Mouse (Mus musculus) forelimb bud, embryonic 11.5 days (tissue): ENCODE results near the gene Pak1.

Experiments
- DNase-seq: peaks from one replicate; pipeline ENCODE4 v3.0.0-alpha.2; 2012; ENCODE audit warnings: low read depth, low spot score

Gene Pak1

GRCm38 (mm10) chr7:97777191-97777590, 11.2 kb upstream of the Pak1 start:
- DNase-seq, result no peak

GRCm38 (mm10) chr7:97780222-97780621, 8.1 kb upstream of the Pak1 start:
- no peak for DNase-seq

DNA sequence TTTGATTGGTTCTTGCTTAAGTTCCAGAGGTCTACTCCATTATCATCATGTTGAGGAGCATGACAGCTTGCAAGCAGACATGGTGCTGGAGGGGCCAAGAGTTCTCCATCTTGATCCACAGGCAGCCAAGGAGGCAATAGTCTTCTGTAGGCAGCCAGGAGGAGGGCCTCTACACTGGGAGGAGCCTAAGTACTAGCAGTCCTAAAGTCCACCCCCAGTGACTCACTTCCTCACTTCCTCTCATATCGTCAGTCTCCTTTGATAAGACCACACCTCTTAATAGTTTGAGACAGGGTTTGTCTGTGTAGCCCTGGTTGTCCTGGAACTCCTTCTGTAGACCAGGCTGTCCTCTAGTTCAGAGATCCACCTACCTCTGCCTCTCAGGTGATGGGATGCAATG, 7.5 kb upstream of the Pak1 start:
- DNase-seq, result no peak

GRCm38 (mm10) chr7:97781496-97781895, 6.8 kb upstream of the Pak1 start:
- DNase-seq, result no peak

DNA sequence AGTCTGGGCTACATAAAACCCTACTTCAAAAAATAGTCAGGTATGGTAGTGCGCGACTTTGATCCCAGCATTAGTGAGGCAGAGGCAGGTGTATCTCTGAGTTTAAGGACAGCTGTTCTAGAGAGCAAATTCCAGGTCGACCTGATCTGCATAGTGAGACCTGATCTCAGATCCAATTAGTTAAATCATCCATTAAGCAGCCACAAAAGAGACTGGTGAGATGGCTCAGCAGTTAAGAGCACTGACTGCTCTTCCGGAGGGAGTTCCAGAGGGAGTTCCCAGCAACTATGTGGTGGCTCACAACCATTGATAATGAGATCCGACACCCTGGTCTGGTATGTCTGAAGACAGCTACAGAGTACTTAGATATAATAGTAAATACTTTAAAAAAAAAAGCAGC, 4.8 kb upstream of the Pak1 start:
- DNase-seq, result no peak

DNA sequence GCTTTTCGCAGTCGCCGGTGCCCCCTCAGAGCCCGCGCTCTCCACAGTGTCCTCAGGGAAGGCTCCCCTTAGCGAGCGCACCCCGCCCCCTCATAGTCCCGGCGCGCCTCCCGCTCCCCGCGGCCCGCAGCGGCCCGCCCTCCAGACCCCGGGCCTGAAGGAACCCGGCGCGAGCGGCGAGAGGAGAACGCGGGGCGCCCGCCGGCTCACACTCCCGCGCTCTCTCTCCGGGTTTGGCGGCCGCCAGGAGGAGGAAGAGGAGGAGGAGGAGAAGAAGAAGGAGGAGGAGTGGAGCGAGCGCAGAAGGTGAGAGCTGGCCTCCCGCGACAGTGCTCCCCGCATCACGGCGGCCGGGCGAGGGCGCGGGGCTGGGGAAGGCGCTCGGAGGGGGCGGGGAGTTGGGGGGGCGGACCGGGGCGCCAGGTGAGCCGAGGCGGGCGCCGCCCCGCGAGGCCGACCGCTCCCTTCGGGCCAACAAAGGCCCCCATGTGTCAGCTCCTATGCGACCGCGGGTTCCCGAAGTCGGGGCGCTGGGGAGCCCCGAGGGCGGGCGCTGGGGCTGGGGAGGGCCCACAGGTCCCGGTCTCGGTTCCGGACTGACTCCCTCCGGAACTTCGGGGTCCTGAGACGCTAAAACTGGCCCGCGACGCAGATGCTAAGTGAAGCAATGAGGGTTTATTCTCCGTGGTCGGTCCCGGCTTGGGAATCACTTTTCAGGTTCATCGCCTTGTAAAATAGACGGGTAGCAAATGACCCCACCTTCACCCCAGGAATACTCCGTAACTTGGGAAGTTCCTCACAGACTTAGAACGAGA, 535 bp downstream of the Pak1 start:
- no peak for DNase-seq

DNA sequence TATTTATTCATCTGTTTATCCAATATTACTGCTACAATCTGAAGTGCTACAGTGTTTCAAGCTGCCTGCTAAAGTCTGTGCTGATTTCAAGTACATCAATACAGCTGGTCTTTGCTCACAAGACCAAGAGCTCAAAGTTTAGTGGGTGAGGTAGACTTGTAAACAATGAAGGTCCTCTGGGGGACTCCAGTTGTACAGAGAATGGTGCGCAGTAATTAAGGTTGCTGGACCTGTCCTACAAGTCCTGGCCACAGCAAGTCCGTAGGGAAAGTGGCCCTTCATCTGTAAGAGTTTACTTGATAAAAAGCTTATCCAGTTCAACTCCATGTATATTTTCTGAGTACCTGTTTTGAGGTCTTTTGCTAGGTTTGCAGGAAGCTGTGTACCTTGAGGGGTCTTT, 1.9 kb downstream of the Pak1 start:
- DNase-seq, result no peak

DNA sequence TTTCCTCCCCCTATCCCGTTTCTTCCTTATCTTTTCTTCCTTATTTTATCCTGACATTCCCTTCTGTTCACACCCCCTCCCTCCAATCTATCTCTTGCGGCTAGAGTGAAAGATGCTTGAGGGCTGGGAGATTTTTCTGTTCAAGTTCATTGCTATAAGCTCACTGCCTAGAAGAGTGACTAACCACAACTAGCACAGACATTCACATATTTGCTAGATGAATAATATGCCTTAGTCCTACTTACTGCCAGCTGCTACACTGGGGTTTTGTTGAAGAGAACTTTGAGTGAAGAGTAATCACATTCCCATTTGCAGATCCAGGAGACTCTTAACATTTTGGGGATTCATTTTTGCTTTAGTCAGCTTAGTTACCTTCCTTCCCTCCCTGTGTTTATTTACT, 4.0 kb downstream of the Pak1 start:
- no peak for DNase-seq

- no peak for DNase-seq
Measured at GRCm38 (mm10) chr7:97803116-97803515, 14.8 kb downstream of the Pak1 start.

DNA sequence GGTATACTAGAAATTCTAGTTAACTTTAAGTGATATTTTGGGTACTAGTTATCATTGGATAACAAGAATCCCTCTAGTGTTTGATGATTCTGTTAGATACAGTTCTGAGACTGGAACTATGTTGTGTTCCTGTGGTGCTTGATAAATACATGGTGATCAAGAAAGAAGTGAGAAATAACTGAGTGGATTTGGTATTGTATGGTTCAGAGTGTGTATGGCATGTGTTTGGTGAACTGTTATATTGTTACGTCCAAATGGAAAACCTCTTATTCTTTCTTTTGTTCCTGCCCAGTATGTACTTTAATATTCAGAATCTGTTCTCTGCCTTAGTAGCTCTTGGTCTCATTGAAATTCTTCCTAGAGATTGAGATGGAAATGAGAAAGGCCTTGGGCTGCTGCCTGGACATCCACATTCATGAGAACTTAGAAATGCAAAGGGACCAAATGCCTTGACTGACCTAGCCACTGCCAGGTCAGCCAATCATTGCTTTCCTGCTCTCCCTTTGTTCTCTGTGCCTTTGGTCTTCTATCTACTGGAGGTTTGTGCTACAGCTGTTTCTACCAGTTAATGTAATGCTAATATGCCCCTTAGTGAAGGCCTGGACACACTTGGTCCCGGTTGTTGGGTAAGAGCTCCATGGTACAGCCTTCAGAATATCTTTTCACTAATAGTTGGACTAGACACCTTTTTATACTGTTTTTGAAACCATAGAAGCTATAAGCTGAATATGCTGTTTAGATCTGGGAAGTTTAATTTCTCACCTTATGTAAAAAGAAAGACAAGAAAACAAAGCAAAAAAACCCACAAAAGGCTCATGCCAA, 16.1 kb downstream of the Pak1 start:
- no peak for DNase-seq

DNA sequence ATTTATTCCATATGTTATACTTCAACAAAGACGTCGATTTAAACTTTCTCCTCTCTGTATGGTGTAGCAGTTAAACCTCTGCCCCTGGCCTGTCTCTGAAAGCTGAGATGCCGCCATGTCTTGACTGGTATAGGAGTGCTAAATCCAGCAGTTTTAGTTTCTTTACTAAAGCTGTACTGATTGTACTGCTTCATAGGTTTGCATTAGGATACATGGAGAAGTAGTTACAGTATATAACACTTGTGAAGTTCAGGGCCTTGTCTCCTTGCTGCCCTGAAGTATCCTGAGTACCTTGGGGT, 16.7 kb downstream of the Pak1 start:
- DNase-seq, result no peak

GRCm38 (mm10) chr7:97809307-97809706, 21.0 kb downstream of the Pak1 start:
- DNase-seq, result no peak

GRCm38 (mm10) chr7:97821875-97822274, 33.5 kb downstream of the Pak1 start:
- no peak for DNase-seq

- no peak for DNase-seq
Measured at GRCm38 (mm10) chr7:97829091-97829490, 40.8 kb downstream of the Pak1 start.

DNA sequence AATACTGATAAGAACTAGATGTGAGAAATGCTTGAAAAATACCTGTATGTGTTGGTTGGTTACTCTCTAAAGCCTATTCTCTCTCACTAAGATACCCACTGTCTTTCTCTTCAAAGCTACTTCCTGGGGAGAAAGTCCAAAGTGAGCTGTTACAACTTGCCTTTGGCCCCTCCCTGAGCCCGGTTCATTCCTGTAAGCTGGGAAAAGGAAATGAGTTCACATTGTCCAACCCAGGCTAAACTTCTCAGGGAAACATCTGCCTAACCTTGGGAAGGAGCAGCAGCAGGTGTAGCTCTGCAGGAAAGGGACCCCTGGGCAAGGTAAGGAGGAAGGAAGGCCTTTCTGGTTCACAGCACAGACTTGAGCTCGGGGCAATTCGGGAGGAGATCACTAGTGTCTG, 42.4 kb downstream of the Pak1 start:
- no peak for DNase-seq

- no peak for DNase-seq
Measured at GRCm38 (mm10) chr7:97832987-97833386, 44.6 kb downstream of the Pak1 start.

GRCm38 (mm10) chr7:97838574-97838973, 50.2 kb downstream of the Pak1 start:
- DNase-seq, result no peak

- no peak for DNase-seq
Measured at GRCm38 (mm10) chr7:97841311-97841710, 53.0 kb downstream of the Pak1 start.

GRCm38 (mm10) chr7:97842332-97842731, 54.0 kb downstream of the Pak1 start:
- DNase-seq, result no peak

DNA sequence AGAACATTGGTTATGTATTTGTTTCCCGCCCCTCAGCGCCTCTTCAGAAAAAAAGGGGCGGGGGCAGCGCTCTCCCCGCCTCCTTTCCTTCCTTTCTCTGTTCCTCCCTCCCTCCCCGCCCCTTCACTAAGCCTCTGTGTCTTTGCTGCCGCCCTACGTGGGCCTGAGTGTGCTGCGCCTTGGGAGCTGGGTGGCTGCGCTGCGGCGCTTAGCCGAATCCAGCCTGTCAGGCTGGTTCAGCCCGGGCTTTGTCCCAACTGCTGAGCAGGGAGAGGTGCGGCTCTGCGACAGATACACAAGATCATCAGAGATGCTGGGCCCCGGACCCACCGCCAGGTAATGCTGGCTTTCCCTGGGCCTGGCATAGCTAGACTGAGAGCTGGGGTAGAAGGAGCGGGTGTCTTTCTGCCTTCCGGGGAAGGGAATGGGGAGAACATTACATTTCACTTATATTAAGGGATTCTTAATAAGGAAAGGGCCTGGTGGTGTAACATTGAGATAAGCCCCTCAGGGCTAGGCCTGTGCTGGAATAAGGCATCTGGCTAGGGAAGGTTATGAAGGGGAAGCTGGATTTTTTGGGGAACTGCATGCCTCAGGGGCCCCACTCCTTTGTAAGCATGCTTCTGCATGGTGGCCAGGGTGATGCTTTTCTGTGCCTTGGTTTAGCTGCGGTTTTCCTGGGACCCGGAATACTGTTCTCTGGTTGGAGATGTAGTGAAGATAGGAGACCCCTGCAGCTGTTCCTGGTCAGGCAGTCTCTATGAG, 54.6 kb downstream of the Pak1 start:
- DNase-seq, result peak; percentile 68

DNA sequence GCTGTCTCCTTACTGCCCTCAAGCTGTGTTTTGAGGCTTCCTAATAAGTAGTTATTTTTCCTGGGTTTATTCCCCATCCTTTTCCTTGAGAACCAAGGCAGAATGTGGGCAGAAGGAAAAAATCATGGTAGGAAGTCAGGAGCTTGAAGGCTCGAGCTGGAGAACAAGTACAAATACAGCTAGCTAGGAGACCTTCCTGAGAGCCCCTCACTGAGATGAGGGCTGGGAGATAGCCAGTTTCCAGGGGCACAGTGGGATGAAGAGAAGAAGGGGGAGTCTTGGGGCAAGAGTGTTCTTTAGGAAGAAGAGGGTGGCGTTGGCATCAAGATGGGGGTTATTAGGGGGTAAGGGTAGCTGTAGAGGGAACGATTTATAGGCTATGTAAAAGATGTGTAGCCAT, 56.1 kb downstream of the Pak1 start:
- no peak for DNase-seq

GRCm38 (mm10) chr7:97845546-97845945, 57.2 kb downstream of the Pak1 start:
- DNase-seq, result no peak
